Comparison of ENCODE assay signal across 23 mouse cellular contexts in genomic region chr9:21943638-21944037, GRCm38 (mm10). TPM values are rescaled to one million over a fixed set of nuclear protein-coding genes. Genes with fewer than 3 reads are reported as not detected.
A peak's percentile ranks its signal among the peaks of the same experiment; 100 is the strongest.
DNase-seq lines count a peak whose midpoint lies in the region; ATAC-seq and TF ChIP-seq lines count a peak whose summit lies in the region.
"Had no signal": no experiment of that assay in that cellular context is flagged by ENCODE, and none has a peak within 500 bp of the region (broad histone marks: within the 10 kb centered on the region; RNA-seq: fewer than 3 reads in every experiment).

No protein-coding gene starts in this region.

- H3K27me3 ChIP-seq in forebrain, embryonic 15.5 days = no peaks in the 10 kb centered on the region
- H3K27me3 ChIP-seq in forebrain, postnatal 0 days (ENCODE audit: insufficient read depth, low read length) = no peaks in the 10 kb centered on the region
- no peaks in the 10 kb centered on the region for H3K27me3 ChIP-seq in midbrain, embryonic 11.5 days (ENCODE audit: control insufficient read depth, insufficient read depth, low read length)
- H3K27me3 ChIP-seq in midbrain, embryonic 10.5 days (ENCODE audit: low read depth, poor library complexity, severe bottlenecking) = peaks cover 38% of the 10 kb centered on the region
- no peaks in the 10 kb centered on the region for H3K27me3 ChIP-seq in midbrain, embryonic 16.5 days (ENCODE audit: control insufficient read depth, insufficient read depth, low read depth, low read length)

- ATAC-seq in forebrain, embryonic 15.5 days (replicated peaks) = 0 out of 2 replicates have a peak, but pooled peaks have one; percentile 35
- ATAC-seq in forebrain, postnatal 0 days = no peak
- no peak for ATAC-seq in midbrain, embryonic 11.5 days (ENCODE audit: low FRiP score)
- ATAC-seq in midbrain, embryonic 16.5 days = 0 out of 2 replicates have a peak, but pooled peaks have one; percentile 5
- ATAC-seq: intestine, postnatal 0 days; liver, embryonic 12.5 days; liver, postnatal 0 days had no signal

- peaks cover 27% of the 10 kb centered on the region for H3K36me3 ChIP-seq in forebrain, embryonic 15.5 days
- peaks cover 42% of the 10 kb centered on the region for H3K36me3 ChIP-seq in forebrain, postnatal 0 days (ENCODE audit: insufficient read depth)
- H3K36me3 ChIP-seq in midbrain, embryonic 11.5 days (ENCODE audit: control insufficient read depth, insufficient read depth, low read length) = no peaks in the 10 kb centered on the region; the same call in 1 of the 2 replicates
- H3K36me3 ChIP-seq in midbrain, embryonic 10.5 days = peaks cover 8% of the 10 kb centered on the region; the same call in 1 of the 2 replicates
- H3K36me3 ChIP-seq in midbrain, embryonic 16.5 days (ENCODE audit: control insufficient read depth, insufficient read depth, low read length) = peaks cover 13% of the 10 kb centered on the region
- H3K36me3 ChIP-seq: liver, embryonic 12.5 days had no signal

- peaks cover 5% of the 10 kb centered on the region for H3K4me1 ChIP-seq in forebrain, embryonic 15.5 days
- no peaks in the 10 kb centered on the region for H3K4me1 ChIP-seq in forebrain, postnatal 0 days (ENCODE audit: insufficient read depth)
- H3K4me1 ChIP-seq in midbrain, embryonic 11.5 days (ENCODE audit: control insufficient read depth, insufficient read depth, low read length) = peaks cover 8% of the 10 kb centered on the region; the same call in 1 of the 2 replicates
- peaks cover 19% of the 10 kb centered on the region for H3K4me1 ChIP-seq in midbrain, embryonic 10.5 days
- peaks cover 7% of the 10 kb centered on the region for H3K4me1 ChIP-seq in midbrain, embryonic 16.5 days (ENCODE audit: control insufficient read depth, insufficient read depth, low read length)

- H3K9me3 ChIP-seq in forebrain, embryonic 15.5 days = no peaks in the 10 kb centered on the region
- no peaks in the 10 kb centered on the region for H3K9me3 ChIP-seq in forebrain, postnatal 0 days (ENCODE audit: low read length)
- no peaks in the 10 kb centered on the region for H3K9me3 ChIP-seq in midbrain, embryonic 11.5 days (ENCODE audit: control insufficient read depth, low read length)
- peaks cover 8% of the 10 kb centered on the region; the same call in 1 of the 2 replicates for H3K9me3 ChIP-seq in midbrain, embryonic 10.5 days (replicated peaks)
- H3K9me3 ChIP-seq in midbrain, embryonic 16.5 days (replicated peaks; ENCODE audit: control insufficient read depth, low read length, poor library complexity, severe bottlenecking) = no peaks in the 10 kb centered on the region
- H3K9me3 ChIP-seq: embryonic facial prominence, embryonic 12.5 days; heart, embryonic 12.5 days; hindbrain, embryonic 10.5 days; liver, embryonic 12.5 days had no signal

- no peak overlapping the region for H3K4me2 ChIP-seq in forebrain, embryonic 15.5 days (replicated peaks)
- H3K4me2 ChIP-seq in forebrain, postnatal 0 days (ENCODE audit: low read depth) = no peak overlapping the region
- H3K4me2 ChIP-seq in midbrain, embryonic 11.5 days = no peak overlapping the region
- H3K4me2 ChIP-seq in midbrain, embryonic 16.5 days (ENCODE audit: low read length) = no peak overlapping the region
- H3K4me2 ChIP-seq: embryonic facial prominence, embryonic 12.5 days had no signal

- H3K27ac ChIP-seq in forebrain, embryonic 15.5 days (replicated peaks) = no peak overlapping the region
- no peak overlapping the region for H3K27ac ChIP-seq in forebrain, postnatal 0 days (ENCODE audit: low read depth, low read length)
- H3K27ac ChIP-seq in midbrain, embryonic 11.5 days (ENCODE audit: low read depth, low read length) = no peak overlapping the region
- H3K27ac ChIP-seq in midbrain, embryonic 10.5 days (replicated peaks) = no peak overlapping the region
- no peak overlapping the region for H3K27ac ChIP-seq in midbrain, embryonic 16.5 days (ENCODE audit: low read length)
- H3K27ac ChIP-seq: embryonic facial prominence, embryonic 12.5 days; heart, adult 2 months; hindbrain, embryonic 10.5 days; liver, embryonic 12.5 days had no signal

- no peak overlapping the region for H3K4me3 ChIP-seq in forebrain, embryonic 15.5 days
- no peak overlapping the region for H3K4me3 ChIP-seq in forebrain, postnatal 0 days (ENCODE audit: low read depth, low read length)
- H3K4me3 ChIP-seq in midbrain, embryonic 11.5 days (ENCODE audit: low read depth, low read length) = no peak overlapping the region
- H3K4me3 ChIP-seq in midbrain, embryonic 10.5 days = no peak overlapping the region
- H3K4me3 ChIP-seq in midbrain, embryonic 16.5 days (ENCODE audit: low read depth, low read length) = no peak overlapping the region
- H3K4me3 ChIP-seq: embryonic facial prominence, embryonic 12.5 days; heart, adult 2 months; heart, embryonic 12.5 days; liver, embryonic 12.5 days had no signal

- WGBS in forebrain, embryonic 15.5 days = 58% methylated on average over 12 of the region's 12 CpGs
- 64% methylated on average over 12 of the region's 12 CpGs for WGBS in forebrain, postnatal 0 days
- WGBS in midbrain, embryonic 11.5 days = 56% methylated on average over 12 of the region's 12 CpGs
- 60% methylated on average over 12 of the region's 12 CpGs for WGBS in midbrain, embryonic 10.5 days
- WGBS in midbrain, embryonic 16.5 days = 53% methylated on average over 12 of the region's 12 CpGs

- TF ChIP-seq CTCF in forebrain, postnatal 0 days (IDR thresholded peaks at IDR 0.05; ENCODE audit: low read depth) = no peak

- no peak for DNase-seq in forebrain, postnatal 0 days
- DNase-seq in midbrain, embryonic 11.5 days (ENCODE audit: low spot score, missing footprints) = peak; percentile 78
- no peak for DNase-seq in midbrain, embryonic 10.5 days (ENCODE audit: low spot score)
- DNase-seq in ES-CJ7 (ENCODE audit: low read depth, low spot score) = peak; percentile 72
- DNase-seq in adrenal gland, adult 2 months = no peak
- DNase-seq: heart, adult 2 months; heart, postnatal 10 days; kidney, adult 9 months; layer of hippocampus, postnatal 36 days; lung, postnatal 36 days; right cerebral cortex, postnatal 4 days; thymus, adult 2 months; thymus, postnatal 36 days had no signal

- no peak overlapping the region for H3K9ac ChIP-seq in forebrain, embryonic 15.5 days (replicated peaks)
- no peak overlapping the region for H3K9ac ChIP-seq in forebrain, postnatal 0 days
- H3K9ac ChIP-seq in midbrain, embryonic 11.5 days (ENCODE audit: low read length) = no peak overlapping the region
- H3K9ac ChIP-seq in midbrain, embryonic 16.5 days (ENCODE audit: low read depth, low read length) = no peak overlapping the region
- H3K9ac ChIP-seq: embryonic facial prominence, embryonic 12.5 days; heart, embryonic 12.5 days; liver, embryonic 12.5 days; liver, postnatal 0 days had no signal

RNA-seq across cellular contexts. Expression of gene Plppr2, which starts 6.8 kb away (rescaled TPM):
- polyA plus RNA-seq in forebrain, embryonic 15.5 days (2015; fragmentation: Nextera tagmentation; extraction: Ambion mirVana) = 71.9 and 73.0 TPM in 2 replicates
- 97.9 and 108 TPM in 2 replicates for total RNA-seq in forebrain, postnatal 0 days (2014; rRNA removed)
- polyA plus RNA-seq in forebrain, postnatal 0 days (2015; fragmentation: Nextera tagmentation; extraction: Ambion mirVana) = 122 and 144 TPM in 2 replicates
- 19.1 and 22.2 TPM in 2 replicates for polyA plus RNA-seq in midbrain, embryonic 11.5 days (2014; fragmentation: Nextera tagmentation; extraction: Ambion mirVana)
- polyA plus RNA-seq in midbrain, embryonic 10.5 days (2016; fragmentation: Nextera tagmentation; extraction: Ambion mirVana) = 14.7 and 22.4 TPM in 2 replicates
- polyA plus RNA-seq in midbrain, embryonic 16.5 days (2015; fragmentation: Nextera tagmentation; extraction: Ambion mirVana) = 112 and 115 TPM in 2 replicates
- total RNA-seq in adrenal gland, adult 2 months (2021) = 10 to 100 TPM; 21.7 to 31.7 TPM
- 120 and 147 TPM in 2 replicates for polyA plus RNA-seq in adrenal gland, adult 2 months (2012; rRNA removed)
- total RNA-seq: monocyte, adult 5-6 weeks; neutrophil, adult 5-6 weeks had no signal

RNA-seq across cellular contexts. Expression of gene Swsap1, which starts 11.9 kb away (rescaled TPM):
- 9.3 and 12.1 TPM in 2 replicates for polyA plus RNA-seq in forebrain, embryonic 15.5 days (2015; fragmentation: Nextera tagmentation; extraction: Ambion mirVana)
- total RNA-seq in forebrain, postnatal 0 days (2014; rRNA removed) = 28.2 and 37.7 TPM in 2 replicates
- 7.0 and 7.3 TPM in 2 replicates for polyA plus RNA-seq in forebrain, postnatal 0 days (2015; fragmentation: Nextera tagmentation; extraction: Ambion mirVana)
- 20.3 and 22.3 TPM in 2 replicates for polyA plus RNA-seq in midbrain, embryonic 11.5 days (2014; fragmentation: Nextera tagmentation; extraction: Ambion mirVana)
- polyA plus RNA-seq in midbrain, embryonic 10.5 days (2016; fragmentation: Nextera tagmentation; extraction: Ambion mirVana) = 8.1 and 8.6 TPM in 2 replicates
- polyA plus RNA-seq in midbrain, embryonic 16.5 days (2015; fragmentation: Nextera tagmentation; extraction: Ambion mirVana) = 9.5 and 10.5 TPM in 2 replicates
- 10 to 100 TPM; 14.2 to 18.6 TPM for total RNA-seq in adrenal gland, adult 2 months (2021)
- 12.4 and 20.2 TPM in 2 replicates for polyA plus RNA-seq in adrenal gland, adult 2 months (2012; rRNA removed)

RNA-seq across cellular contexts. Expression of gene Tmem205, which starts 16.3 kb away (rescaled TPM):
- 53.5 and 53.7 TPM in 2 replicates for polyA plus RNA-seq in forebrain, embryonic 15.5 days (2015; fragmentation: Nextera tagmentation; extraction: Ambion mirVana)
- 42.0 and 47.1 TPM in 2 replicates for total RNA-seq in forebrain, postnatal 0 days (2014; rRNA removed)
- polyA plus RNA-seq in forebrain, postnatal 0 days (2015; fragmentation: Nextera tagmentation; extraction: Ambion mirVana) = 52.8 and 65.9 TPM in 2 replicates
- 30.6 and 35.7 TPM in 2 replicates for polyA plus RNA-seq in midbrain, embryonic 11.5 days (2014; fragmentation: Nextera tagmentation; extraction: Ambion mirVana)
- 39.0 and 39.2 TPM in 2 replicates for polyA plus RNA-seq in midbrain, embryonic 10.5 days (2016; fragmentation: Nextera tagmentation; extraction: Ambion mirVana)
- polyA plus RNA-seq in midbrain, embryonic 16.5 days (2015; fragmentation: Nextera tagmentation; extraction: Ambion mirVana) = 45.5 and 47.2 TPM in 2 replicates
- 100 to 1,000 TPM; 381 to 452 TPM for total RNA-seq in adrenal gland, adult 2 months (2021)
- 1,222 and 1,525 TPM in 2 replicates for polyA plus RNA-seq in adrenal gland, adult 2 months (2012; rRNA removed)

RNA-seq across cellular contexts. Expression of gene Ccdc159, which starts 16.4 kb away (rescaled TPM):
- polyA plus RNA-seq in forebrain, embryonic 15.5 days (2015; fragmentation: Nextera tagmentation; extraction: Ambion mirVana) = 7.5 and 8.8 TPM in 2 replicates
- total RNA-seq in forebrain, postnatal 0 days (2014; rRNA removed) = 8.6 and 13.6 TPM in 2 replicates
- 3.5 and 4.1 TPM in 2 replicates for polyA plus RNA-seq in forebrain, postnatal 0 days (2015; fragmentation: Nextera tagmentation; extraction: Ambion mirVana)
- polyA plus RNA-seq in midbrain, embryonic 11.5 days (2014; fragmentation: Nextera tagmentation; extraction: Ambion mirVana) = 2.4 and 3.4 TPM in 2 replicates
- polyA plus RNA-seq in midbrain, embryonic 10.5 days (2016; fragmentation: Nextera tagmentation; extraction: Ambion mirVana) = 4.2 and 4.6 TPM in 2 replicates
- polyA plus RNA-seq in midbrain, embryonic 16.5 days (2015; fragmentation: Nextera tagmentation; extraction: Ambion mirVana) = 11.6 and 12.7 TPM in 2 replicates
- 10 to 100 TPM in 1 of 2 experiments, 1 to 10 TPM in 1; 9.4 to 10.5 TPM for total RNA-seq in adrenal gland, adult 2 months (2021)
- polyA plus RNA-seq in adrenal gland, adult 2 months (2012; rRNA removed) = 17.3 and 24.5 TPM in 2 replicates
- total RNA-seq: monocyte, adult 5-6 weeks; neutrophil, adult 5-6 weeks had no signal

RNA-seq across cellular contexts. Expression of gene Epor, which starts 19.7 kb away (rescaled TPM):
- polyA plus RNA-seq in forebrain, embryonic 15.5 days (2015; fragmentation: Nextera tagmentation; extraction: Ambion mirVana) = 1.7 and 1.8 TPM in 2 replicates
- total RNA-seq in forebrain, postnatal 0 days (2014; rRNA removed) = 0.24 and 1.0 TPM in 2 replicates
- 2.2 and 2.4 TPM in 2 replicates for polyA plus RNA-seq in forebrain, postnatal 0 days (2015; fragmentation: Nextera tagmentation; extraction: Ambion mirVana)
- polyA plus RNA-seq in midbrain, embryonic 11.5 days (2014; fragmentation: Nextera tagmentation; extraction: Ambion mirVana) = 3.4 and 5.2 TPM in 2 replicates
- 8.9 and 10.2 TPM in 2 replicates for polyA plus RNA-seq in midbrain, embryonic 10.5 days (2016; fragmentation: Nextera tagmentation; extraction: Ambion mirVana)
- 1.2 and 1.4 TPM in 2 replicates for polyA plus RNA-seq in midbrain, embryonic 16.5 days (2015; fragmentation: Nextera tagmentation; extraction: Ambion mirVana)
- 1 to 10 TPM; 1.5 to 2.7 TPM for total RNA-seq in adrenal gland, adult 2 months (2021)
- 3.7 and 6.0 TPM in 2 replicates for polyA plus RNA-seq in adrenal gland, adult 2 months (2012; rRNA removed)
- total RNA-seq: monocyte, adult 5-6 weeks; neutrophil, adult 5-6 weeks had no signal

Comparison
In these comparisons a context has a peak if more than half of its experiments do, and no peak if none do; other contexts are left out.
1. ATAC-seq: peak in forebrain, embryonic 15.5 days (single experiment) and midbrain, embryonic 16.5 days (single experiment); none in forebrain, postnatal 0 days (single experiment) and midbrain, embryonic 11.5 days (single experiment).
2. DNase-seq: peak in midbrain, embryonic 11.5 days (single experiment) and ES-CJ7 (single experiment); none in forebrain, postnatal 0 days (single experiment), midbrain, embryonic 10.5 days (single experiment) and adrenal gland, adult 2 months (single experiment).
3. RNA of gene Tmem205, which starts 16.3 kb away (polyA plus RNA-seq): 1,222 to 1,525 TPM in adrenal gland, adult 2 months; 53.5 to 53.7 TPM in forebrain, embryonic 15.5 days, 52.8 to 65.9 TPM in forebrain, postnatal 0 days, 45.5 to 47.2 TPM in midbrain, embryonic 16.5 days, 39.0 to 39.2 TPM in midbrain, embryonic 10.5 days and 30.6 to 35.7 TPM in midbrain, embryonic 11.5 days; every median in the first group is over 10 times any median in the second.